8 mouse cellular contexts compared by ENCODE assay signal in genomic region chr17:87265792-87266186, GRCm38 (mm10). TPM values are rescaled to one million over a fixed set of nuclear protein-coding genes. Genes with fewer than 3 reads are reported as not detected.
DNase-seq lines count a peak whose midpoint lies in the region; ATAC-seq and TF ChIP-seq lines count a peak whose summit lies in the region.

Gene Mcfd2 (minus strand): TSS chr17:87265935.

- H3K4me2 ChIP-seq in hindbrain, embryonic 16.5 days (ENCODE audit: low read length): peak within 1 kb of the TSS; percentile 61

- H3K9me3 ChIP-seq in hindbrain, embryonic 16.5 days (ENCODE audit: control insufficient read depth, low read length): no peaks in the 10 kb centered on the region

- intact Hi-C loops in left cerebral cortex, adult 2 months (cut with DNase I): loop anchor here (1.0 kb wide), 1 partner anchor 17 kb away; the partner anchor contains the start of gene Ttc7

- H3K36me3 ChIP-seq in hindbrain, embryonic 16.5 days (ENCODE audit: control insufficient read depth, insufficient read depth, low read length): 0 out of 2 replicates have a peak, but pooled peaks cover 2% of the 10 kb centered on the region

- H3K9ac ChIP-seq in hindbrain, embryonic 16.5 days (ENCODE audit: low read depth, low read length): peak within 1 kb of the TSS; percentile 91

- peak within 1 kb of the TSS; percentile 78 for H3K27ac ChIP-seq in hindbrain, embryonic 16.5 days (ENCODE audit: low read depth, low read length)
- H3K27ac ChIP-seq in left cerebral cortex, adult 2 months: peak within 1 kb of the TSS; percentile 91

- peak; percentile 92 for ATAC-seq in hindbrain, embryonic 16.5 days
- peak; percentile 96 for ATAC-seq in megakaryocyte, adult 5-6 weeks (ENCODE audit: poor library complexity, severe bottlenecking)

- under 1% methylated on average over 41 of the region's 41 CpGs for WGBS in hindbrain, embryonic 16.5 days

- DNase-seq in T-cell, adult 2 months (ENCODE audit: low spot score): peak; percentile 92
- peak; percentile 82 to 91 for DNase-seq in cerebellum, postnatal 36 days
- DNase-seq in gastrocnemius, adult 18-20 months (ENCODE audit: low spot score): peak; percentile 92
- DNase-seq in left cerebral cortex, adult 2 months (ENCODE audit: extremely low spot score in 1 of 2, low spot score in 2 of 2): peak; percentile 89
- peak; percentile 87 to 91 for DNase-seq in right cerebral cortex, adult 2 months (ENCODE audit: low spot score in 2 of 2)
- DNase-seq in urinary bladder, postnatal 14 days (ENCODE audit: low spot score): peak; percentile 96

- no peak; the same call in 1 of the 2 replicates for TF ChIP-seq CTCF in left cerebral cortex, adult 2 months (IDR thresholded peaks at IDR 0.05)

- peaks cover 9% of the 10 kb centered on the region for H3K4me1 ChIP-seq in hindbrain, embryonic 16.5 days (ENCODE audit: control insufficient read depth, insufficient read depth, low read depth, low read length)

- H3K4me3 ChIP-seq in hindbrain, embryonic 16.5 days (ENCODE audit: low read length): peak within 1 kb of the TSS; percentile 76
- H3K4me3 ChIP-seq in left cerebral cortex, adult 2 months: peak within 1 kb of the TSS; percentile 100

- no peaks in the 10 kb centered on the region for H3K27me3 ChIP-seq in hindbrain, embryonic 16.5 days (replicated peaks; ENCODE audit: control insufficient read depth, insufficient read depth, low read length)

RNA-seq across cellular contexts. Expression of gene Mcfd2, which starts in this region (rescaled TPM):
- 10 to 100 TPM; 20.9 to 27.6 TPM for total RNA-seq in gastrocnemius, adult 18-20 months (2021)
- polyA plus RNA-seq in hindbrain, embryonic 16.5 days (2015; fragmentation: Nextera tagmentation; extraction: Ambion mirVana): 48.1 and 49.0 TPM in 2 replicates
- 10 to 100 TPM; 56.6 to 60.0 TPM for total RNA-seq in left cerebral cortex, adult 2 months (2021)
- total RNA-seq in megakaryocyte, adult 5-6 weeks (2015): 16.1 and 19.7 TPM in 2 replicates
- 38.5 and 44.9 TPM in 2 replicates for total RNA-seq in megakaryocyte, adult 5-6 weeks (2017)

Comparison
In these comparisons a context has a peak if more than half of its experiments do, and no peak if none do; other contexts are left out.
1. Peak in every context shown above with its lines: DNase-seq, ATAC-seq, H3K4me3 ChIP-seq and H3K27ac ChIP-seq.